Mouse (Mus musculus) adrenal gland (tissue): ENCODE measurements at regions not wholly inside any gene's neighbourhood (a gene's known extent, or its start where the extent isn't known, plus 50 kb on each side); places are given as distances from the start of the nearest gene placed in this dataset.

ENCODE experiments used
- intact Hi-C: fragments of 180-260 bp; cut with DNase I; formaldehyde crosslinking; loops from one replicate; pipeline ENCODE4 v1.15.1; 2025

GRCm38 (mm10) chr4:62807926-62808552 lies 157.3 kb upstream of the Zfp618 start:
- intact Hi-C loops, result no loop called here

- intact Hi-C loops, result no loop called here
These were observed 156.8 kb upstream of the Zfp618 start for GRCm38 (mm10) chr4:62808553-62808950.

- intact Hi-C loops, result no loop called here
These were observed 156.3 kb upstream of the Zfp618 start for GRCm38 (mm10) chr4:62809048-62809447.

GRCm38 (mm10) chr4:62819889-62820288 lies 145.5 kb upstream of the Zfp618 start:
- intact Hi-C loops, result loop anchor here (5.0 kb wide), 1 partner anchor 147 kb away; the partner anchor contains the start of gene Zfp618

GRCm38 (mm10) chr4:62821288-62821687 lies 144.1 kb upstream of the Zfp618 start:
- intact Hi-C loops, result loop anchor here (5.0 kb wide), 1 partner anchor 146 kb away; the partner anchor contains the start of gene Zfp618

GRCm38 (mm10) chr4:62822568-62822967 lies 142.8 kb upstream of the Zfp618 start:
- intact Hi-C loops, result loop anchor here (1.0 to 5.0 kb wide), 2 partner anchors 145 to 297 kb away; partner anchors contain the start of gene Zfp618

GRCm38 (mm10) chr4:62823082-62823481 lies 142.3 kb upstream of the Zfp618 start:
- intact Hi-C loops, result loop anchor here (5.0 kb wide), 1 partner anchor 144 kb away; the partner anchor contains the start of gene Zfp618

- intact Hi-C loops, result loop anchor here (5.0 kb wide), 1 partner anchor 144 kb away; the partner anchor contains the start of gene Zfp618
These were observed 141.7 kb upstream of the Zfp618 start for GRCm38 (mm10) chr4:62823555-62824250.

GRCm38 (mm10) chr4:62824581-62824980 lies 140.8 kb upstream of the Zfp618 start:
- intact Hi-C loops, result loop anchor here (5.0 kb wide), 1 partner anchor 143 kb away; the partner anchor contains the start of gene Zfp618

- intact Hi-C loops, result no loop called here
These were observed 140.1 kb upstream of the Zfp618 start for GRCm38 (mm10) chr4:62825256-62825655.

GRCm38 (mm10) chr4:62828963-62829362 lies 136.4 kb upstream of the Zfp618 start:
- intact Hi-C loops, result no loop called here

- intact Hi-C loops, result no loop called here
These were observed 131.4 kb upstream of the Zfp618 start for GRCm38 (mm10) chr4:62833944-62834343.

- intact Hi-C loops, result no loop called here
These were observed 128.5 kb upstream of the Zfp618 start for GRCm38 (mm10) chr4:62836875-62837274.

GRCm38 (mm10) chr4:62850526-62850925 lies 114.8 kb upstream of the Zfp618 start:
- intact Hi-C loops, result no loop called here

GRCm38 (mm10) chr4:62853335-62853734 lies 112.0 kb upstream of the Zfp618 start:
- intact Hi-C loops, result no loop called here

- intact Hi-C loops, result no loop called here
These were observed 109.0 kb upstream of the Zfp618 start for GRCm38 (mm10) chr4:62856406-62856805.

- intact Hi-C loops, result no loop called here
These were observed 102.6 kb upstream of the Zfp618 start for GRCm38 (mm10) chr4:62862756-62863155.

GRCm38 (mm10) chr4:62870391-62870983 lies 94.9 kb upstream of the Zfp618 start:
- intact Hi-C loops, result no loop called here

GRCm38 (mm10) chr4:62872562-62872961 lies 92.8 kb upstream of the Zfp618 start:
- intact Hi-C loops, result no loop called here

GRCm38 (mm10) chr4:62873986-62874385 lies 91.4 kb upstream of the Zfp618 start:
- intact Hi-C loops, result no loop called here

- intact Hi-C loops, result no loop called here
These were observed 87.3 kb upstream of the Zfp618 start for GRCm38 (mm10) chr4:62878063-62878462.

- intact Hi-C loops, result no loop called here
These were observed 86.4 kb upstream of the Zfp618 start for GRCm38 (mm10) chr4:62878927-62879326.
